Mouse (Mus musculus) B cell, adult 2 months (primary cell): ENCODE results near the gene Olfr1173.

Source experiments
- DNase-seq, 2 experiments: peaks; one replicate each; pipeline ENCODE4 v3.0.0; 2022

Olfr1173 gene

DNA sequence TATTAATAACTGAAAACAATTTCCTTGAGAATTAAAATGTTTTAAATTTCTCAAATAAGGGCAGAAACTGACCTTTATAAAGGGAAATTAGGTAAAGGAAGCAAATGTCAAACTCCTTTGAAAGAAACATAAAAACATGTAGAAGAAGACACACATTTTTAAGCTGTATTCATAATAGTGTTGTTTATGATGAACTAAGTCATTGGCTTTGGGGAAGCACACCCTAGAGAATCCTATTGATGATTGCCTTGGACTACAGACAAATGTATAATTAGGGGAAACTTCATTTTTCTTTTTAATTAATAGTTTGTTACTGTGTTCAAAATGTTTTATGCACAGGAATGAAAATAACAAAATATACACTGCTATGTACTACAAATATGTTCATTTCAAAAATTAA lies at the start of gene Olfr1173:
Gene Olfr1173 (minus strand): TSS at position 101 of the 400 bp plus-strand sequence.
- DNase-seq: no peak

- no peak for DNase-seq
Observed at GRCm38 (mm10) chr2:88327115-88327514, 47.4 kb upstream of the Olfr1173 start, which contains the start of gene Olfr1175-ps. Gene Olfr1175-ps, minus strand, starts transcription at chr2:88327215.

DNA sequence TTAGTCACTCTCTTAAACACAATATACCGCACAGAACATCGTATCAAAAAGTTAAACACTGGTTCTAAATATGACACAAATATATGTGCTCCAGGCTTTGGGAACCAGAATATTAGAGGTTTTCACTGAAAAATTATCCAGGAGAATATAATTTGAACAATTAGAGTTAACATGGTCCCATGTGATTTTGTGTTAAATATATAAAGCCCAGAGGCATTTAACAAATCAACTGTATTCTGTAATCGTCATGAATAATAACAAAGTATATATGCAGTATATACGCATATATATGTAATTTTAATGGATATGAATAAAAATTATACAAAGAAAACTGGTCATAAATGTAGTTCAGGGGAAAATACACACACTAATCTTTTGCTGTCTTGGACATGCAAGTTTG lies 35.4 kb upstream of the Olfr1173 start, which contains the start of gene Olfr1174-ps:
Gene Olfr1174-ps (minus strand): TSS at position 101 of the 400 bp plus-strand sequence.
- DNase-seq: no peak

DNA sequence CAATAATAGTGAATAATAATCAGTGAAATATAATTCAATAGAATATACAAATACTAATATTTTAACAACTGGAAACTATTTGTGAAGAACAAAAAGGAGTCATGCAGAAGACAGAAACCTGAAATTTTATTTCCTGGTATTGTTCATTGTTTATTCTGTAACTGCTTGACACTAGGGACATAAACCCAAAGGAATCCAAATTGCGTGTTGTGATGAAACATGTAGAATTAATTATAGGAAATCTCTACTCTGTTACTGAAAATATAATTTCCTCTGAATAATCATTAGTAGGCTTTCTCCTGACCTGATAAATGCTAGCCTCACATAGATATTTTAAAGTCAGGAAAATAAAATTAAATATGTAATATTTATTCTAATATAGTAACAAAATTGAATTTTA lies 51.4 kb downstream of the Olfr1173 start, which contains the start of gene Olfr1170:
Gene Olfr1170 (minus strand): TSS at position 101 of the 400 bp plus-strand sequence.
- DNase-seq: no peak
